Mouse (Mus musculus): ENCODE measurements at regions not wholly inside any gene's neighbourhood (a gene's known extent, or its start where the extent isn't known, plus 50 kb on each side); places are given as distances from the start of the nearest gene placed in this dataset.

DNA sequence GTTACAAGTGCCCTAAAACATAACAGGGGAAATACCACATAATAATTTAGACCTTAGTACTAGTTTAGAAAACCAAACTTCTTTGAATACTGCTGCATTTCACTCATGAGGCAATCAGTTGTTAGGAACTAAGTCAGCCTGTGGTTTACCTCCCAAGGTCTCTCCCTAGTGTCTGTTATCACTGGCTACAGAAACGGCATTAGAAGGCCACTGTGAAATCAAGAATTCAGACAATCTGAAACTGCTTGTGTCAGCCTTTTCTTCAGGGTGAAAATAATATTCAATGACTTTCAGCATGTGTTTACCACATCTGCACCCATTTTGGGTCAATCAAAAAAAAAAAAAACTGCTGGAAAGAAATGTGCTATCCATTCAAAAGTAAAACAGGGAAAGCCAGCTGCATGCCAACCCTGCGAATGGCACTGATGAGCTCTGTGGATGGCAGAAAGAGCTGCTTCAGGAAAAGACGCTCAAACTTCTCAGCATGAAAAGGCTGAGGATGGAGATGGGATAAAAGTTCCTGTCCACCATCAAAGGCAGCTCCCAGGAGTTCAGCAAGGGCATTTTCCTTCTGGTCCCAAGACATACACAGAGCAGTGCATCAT is 53.4 kb upstream of the Mme start:
- no peaks in the 10 kb centered on the region for H3K9me3 ChIP-seq
- no peak for ATAC-seq (ENCODE audit: insufficient read depth, low FRiP score, low read depth)
- no peak overlapping the region for H3K9ac ChIP-seq
- 83% methylated on average over 3 of the region's 3 CpGs for WGBS
- H3K36me3 ChIP-seq = no peaks in the 10 kb centered on the region
- no peak overlapping the region for H3K27ac ChIP-seq
- no peaks in the 10 kb centered on the region for H3K4me1 ChIP-seq
- no peak overlapping the region for H3K4me3 ChIP-seq (replicated peaks)
- H3K27me3 ChIP-seq (replicated peaks) = no peaks in the 10 kb centered on the region
- no peak overlapping the region for H3K4me2 ChIP-seq

Measured in stomach, embryonic 15.5 days (tissue).